Mouse (Mus musculus) liver, embryonic 13.5 days (tissue): ENCODE measurements at regions not wholly inside any gene's neighbourhood (a gene's known extent, or its start where the extent isn't known, plus 50 kb on each side); places are given as distances from the start of the nearest gene placed in this dataset.
"Not testable (repeated sequence)": the region's sequence is repeated elsewhere in the genome, so short reads cannot be mapped to it uniquely, and the experiment has no call there.

Source experiments
- ATAC-seq: fragments of 200-750 bp; cut with Nextera tagmentation; 2 replicates; pipeline ENCODE4 v1.8.0; 2017; ENCODE audit warnings: low read depth, mild to moderate bottlenecking, moderate number of reproducible peaks, moderate library complexity
- DNase-seq: peaks from one replicate; pipeline ENCODE4 v3.0.0; 2022
- H3K27ac ChIP-seq: fragments of 300-500 bp; sonication (generic); 2 replicates; pipeline ENCODE4 v1.5.1; 2015; ENCODE audit warnings: moderate library complexity, mild to moderate bottlenecking, inconsistent platforms
- H3K27me3 ChIP-seq: fragments of 300-500 bp; sonication (generic); 2 replicates; pipeline ENCODE4 v1.6.1; 2015; ENCODE audit warnings: mild to moderate bottlenecking, inconsistent platforms
- H3K36me3 ChIP-seq: fragments of 300-500 bp; sonication (generic); 2 replicates; pipeline ENCODE4 v1.6.1; 2015; ENCODE audit warnings: mild to moderate bottlenecking, inconsistent platforms
- H3K4me1 ChIP-seq: fragments of 300-500 bp; sonication (generic); replicated peaks from 2 replicates; pipeline ENCODE4 v1.6.1; 2015; ENCODE audit warnings: inconsistent platforms
- H3K4me2 ChIP-seq: fragments of 300-500 bp; sonication (generic); 2 replicates; pipeline ENCODE4 v1.6.1; 2015; ENCODE audit warnings: inconsistent platforms, mild to moderate bottlenecking, moderate library complexity
- H3K4me3 ChIP-seq: fragments of 300-500 bp; sonication (generic); replicated peaks from 2 replicates; pipeline ENCODE4 v1.5.1; 2015; ENCODE audit warnings: mild to moderate bottlenecking, inconsistent platforms
- H3K9ac ChIP-seq: fragments of 300-500 bp; sonication (generic); 2 replicates; pipeline ENCODE4 v1.6.1; 2015; ENCODE audit warnings: mild to moderate bottlenecking, inconsistent platforms
- H3K9me3 ChIP-seq: fragments of 300-500 bp; sonication (generic); replicated peaks from 2 replicates; pipeline ENCODE4 v1.6.1; 2016; ENCODE audit warnings: inconsistent platforms
- WGBS: fragments of 180-500 bp; shearing (Covaris S2); methylation state at CpG from one replicate; pipeline ENCODE4 v1.1.7; 2015; ENCODE audit not compliant: insufficient replicate concordance; 5-methylcytosine and 5-hydroxymethylcytosine counted together

- Histone ChIP-seq H3K9me3 (no peaks in the 10 kb centered on the region), H3K9ac (no peak overlapping the region), H3K4me1 (peaks cover 20% of the 10 kb centered on the region), H3K36me3 (no peaks in the 10 kb centered on the region), H3K4me2 (no peak overlapping the region), H3K27ac (no peak overlapping the region), H3K4me3 (no peak overlapping the region), H3K27me3 (no peaks in the 10 kb centered on the region)
- ATAC-seq (no peak), DNase-seq (no peak)
- 80% methylated on average over 3 of the region's 3 CpGs for WGBS
These were observed 59.5 kb downstream of the Tex35 start for GRCm38 (mm10) chr1:157048996-157049395.

- H3K27ac ChIP-seq, result no peak overlapping the region
- H3K4me1 ChIP-seq, result peaks cover 19% of the 10 kb centered on the region; the same call in 1 of the 2 replicates
- H3K36me3 ChIP-seq, result no peaks in the 10 kb centered on the region
- H3K4me2 ChIP-seq, result no peak overlapping the region
- WGBS, result 38% methylated on average over 11 of the region's 11 CpGs
- no peak overlapping the region for H3K4me3 ChIP-seq
- no peak for ATAC-seq
- no peaks in the 10 kb centered on the region for H3K9me3 ChIP-seq
- H3K27me3 ChIP-seq, result no peaks in the 10 kb centered on the region
- no peak overlapping the region for H3K9ac ChIP-seq
- no peak for DNase-seq
These were observed 60.1 kb downstream of the Tex35 start for GRCm38 (mm10) chr1:157048201-157048923.

GRCm38 (mm10) chr1:157047751-157048200 is 60.7 kb downstream of the Tex35 start:
- WGBS, result 55% methylated on average over 4 of the region's 4 CpGs
- no peak overlapping the region for H3K4me3 ChIP-seq
- H3K9me3 ChIP-seq, result no peaks in the 10 kb centered on the region
- DNase-seq (no peak), ATAC-seq (no peak)
- no peak overlapping the region for H3K9ac ChIP-seq
- H3K27ac ChIP-seq, result no peak overlapping the region
- H3K4me2 ChIP-seq, result no peak overlapping the region
- no peaks in the 10 kb centered on the region for H3K36me3 ChIP-seq
- peaks cover 19% of the 10 kb centered on the region; the same call in 1 of the 2 replicates for H3K4me1 ChIP-seq
- H3K27me3 ChIP-seq, result no peaks in the 10 kb centered on the region

GRCm38 (mm10) chr1:157046760-157047182 is 61.7 kb downstream of the Tex35 start:
- Histone ChIP-seq H3K36me3 (no peaks in the 10 kb centered on the region), H3K9ac (no peak overlapping the region), H3K4me2 (no peak overlapping the region), H3K9me3 (no peaks in the 10 kb centered on the region), H3K27me3 (no peaks in the 10 kb centered on the region), H3K27ac (no peak overlapping the region), H3K4me1 (peaks cover 19% of the 10 kb centered on the region; the same call in 1 of the 2 replicates), H3K4me3 (no peak overlapping the region)
- 36% methylated on average over 4 of the region's 4 CpGs for WGBS
- ATAC-seq, result no peak
- DNase-seq, result no peak

GRCm38 (mm10) chr1:157039836-157040196 is 68.7 kb downstream of the Tex35 start:
- WGBS, result 7% methylated on average over 4 of the region's 4 CpGs
- H3K27me3 ChIP-seq, result no peaks in the 10 kb centered on the region

GRCm38 (mm10) chr1:157039016-157039835 is 69.3 kb downstream of the Tex35 start:
- H3K4me1 ChIP-seq, result peaks cover 32% of the 10 kb centered on the region
- peak; percentile 72 for DNase-seq
- peak overlapping the region; percentile 54 for H3K4me2 ChIP-seq
- H3K9me3 ChIP-seq, result no peaks in the 10 kb centered on the region
- no peaks in the 10 kb centered on the region for H3K36me3 ChIP-seq
- ATAC-seq, result peak; percentile 95
- H3K4me3 ChIP-seq, result peak overlapping the region; percentile 21
- no peaks in the 10 kb centered on the region for H3K27me3 ChIP-seq
- 5% methylated on average over 14 of the region's 14 CpGs for WGBS
- peak overlapping the region; percentile 85 for H3K27ac ChIP-seq
- peak overlapping the region; percentile 54 for H3K9ac ChIP-seq

More at GRCm38 (mm10) chr1:157039836-157040196, 68.7 kb downstream of the Tex35 start:
- no peaks in the 10 kb centered on the region for H3K36me3 ChIP-seq
- DNase-seq, result no peak
- no peak overlapping the region for H3K4me3 ChIP-seq
- H3K4me1 ChIP-seq, result peaks cover 32% of the 10 kb centered on the region
- peak overlapping the region; percentile 54 for H3K9ac ChIP-seq
- ATAC-seq, result peak; percentile 22; the same call in 1 of the 2 replicates
- H3K9me3 ChIP-seq, result no peaks in the 10 kb centered on the region
- peak overlapping the region; percentile 85 for H3K27ac ChIP-seq
- H3K4me2 ChIP-seq, result peak overlapping the region; percentile 54

GRCm38 (mm10) chr1:157038111-157039008 is 70.1 kb downstream of the Tex35 start:
- no peaks in the 10 kb centered on the region for H3K9me3 ChIP-seq
- H3K4me3 ChIP-seq, result peak overlapping the region; percentile 21; the same call in 1 of the 2 replicates
- no peaks in the 10 kb centered on the region for H3K36me3 ChIP-seq
- ATAC-seq, result no peak
- H3K27me3 ChIP-seq, result no peaks in the 10 kb centered on the region
- DNase-seq, result no peak
- peaks cover 32% of the 10 kb centered on the region for H3K4me1 ChIP-seq
- peak overlapping the region; percentile 54 for H3K4me2 ChIP-seq
- 65% methylated on average over 14 of the region's 14 CpGs for WGBS
- H3K27ac ChIP-seq, result peak overlapping the region; percentile 85
- H3K9ac ChIP-seq, result peak overlapping the region; percentile 54; the same call in 1 of the 2 replicates

- Histone ChIP-seq H3K4me1 (peaks cover 32% of the 10 kb centered on the region), H3K4me2 (no peak overlapping the region), H3K9me3 (no peaks in the 10 kb centered on the region), H3K27ac (peak overlapping the region; percentile 85), H3K4me3 (no peak overlapping the region), H3K27me3 (no peaks in the 10 kb centered on the region), H3K36me3 (no peaks in the 10 kb centered on the region), H3K9ac (no peak overlapping the region)
- DNase-seq (no peak), ATAC-seq (no peak)
- WGBS, result 75% methylated on average over 10 of the region's 10 CpGs
These were observed 71.1 kb downstream of the Tex35 start for GRCm38 (mm10) chr1:157037246-157037991.

GRCm38 (mm10) chr1:157036779-157037178 is 71.7 kb downstream of the Tex35 start:
- H3K36me3 ChIP-seq, result no peaks in the 10 kb centered on the region
- no peak overlapping the region for H3K9ac ChIP-seq
- no peak overlapping the region for H3K27ac ChIP-seq
- no peak overlapping the region for H3K4me3 ChIP-seq
- H3K4me1 ChIP-seq, result peaks cover 32% of the 10 kb centered on the region
- DNase-seq, result no peak
- no peaks in the 10 kb centered on the region for H3K9me3 ChIP-seq
- no peak for ATAC-seq
- H3K4me2 ChIP-seq, result no peak overlapping the region
- 79% methylated on average over 4 of the region's 4 CpGs for WGBS
- no peaks in the 10 kb centered on the region for H3K27me3 ChIP-seq

GRCm38 (mm10) chr1:157035221-157035620 is 73.3 kb downstream of the Tex35 start:
- not testable (repeated sequence) for H3K27ac ChIP-seq, DNase-seq, H3K4me3 ChIP-seq, H3K36me3 ChIP-seq, H3K27me3 ChIP-seq, H3K4me2 ChIP-seq, H3K9ac ChIP-seq, ATAC-seq, H3K9me3 ChIP-seq
- peaks cover 27% of the 10 kb centered on the region for H3K4me1 ChIP-seq
- WGBS, result 84% methylated on average over 8 of the region's 8 CpGs
